Mouse (Mus musculus) intestine, postnatal 0 days (tissue): ENCODE results near the gene Gm38655. TPM values are rescaled to one million over a fixed set of nuclear protein-coding genes. Genes with fewer than 3 reads are reported as not detected.

Experiments
- ATAC-seq: fragments of 200-750 bp; cut with Nextera tagmentation; 2 replicates; pipeline ENCODE4 v1.8.0; 2017; ENCODE audit warnings: mild to moderate bottlenecking, moderate TSS enrichment, moderate library complexity
- H3K27ac ChIP-seq: fragments of 300-500 bp; sonication (generic); 2 replicates; pipeline ENCODE4 v1.5.1; 2014; ENCODE audit warnings: mild to moderate bottlenecking, low read depth, low read length, moderate library complexity
- H3K27me3 ChIP-seq: fragments of 300-500 bp; sonication (generic); replicated peaks from 2 replicates; pipeline ENCODE4 v1.6.1; 2014; ENCODE audit warnings: low read length, mixed read lengths; ENCODE audit not compliant: control insufficient read depth, insufficient read depth
- H3K36me3 ChIP-seq: fragments of 300-500 bp; sonication (generic); 2 replicates; pipeline ENCODE4 v1.6.1; 2014; ENCODE audit warnings: mild to moderate bottlenecking, moderate library complexity; ENCODE audit not compliant: control insufficient read depth, insufficient read depth
- H3K4me1 ChIP-seq: fragments of 300-500 bp; sonication (generic); replicated peaks from 2 replicates; pipeline ENCODE4 v1.6.1; 2014; ENCODE audit warnings: antibody characterized with exemption, low read length, mixed read lengths; ENCODE audit not compliant: control insufficient read depth, insufficient read depth
- H3K4me2 ChIP-seq: fragments of 300-500 bp; sonication (generic); replicated peaks from 2 replicates; pipeline ENCODE4 v1.6.1; 2014; ENCODE audit warnings: low read depth, mild to moderate bottlenecking, moderate library complexity
- H3K4me3 ChIP-seq: fragments of 300-500 bp; sonication (generic); 2 replicates; pipeline ENCODE4 v1.5.1; 2014; ENCODE audit warnings: low read depth, low read length
- H3K9ac ChIP-seq: fragments of 300-500 bp; sonication (generic); 2 replicates; pipeline ENCODE4 v1.6.1; 2014; ENCODE audit warnings: mild to moderate bottlenecking, low read depth, low read length
- H3K9me3 ChIP-seq: fragments of 300-500 bp; sonication (generic); 2 replicates; pipeline ENCODE4 v1.6.1; 2016; ENCODE audit warnings: mixed run types; ENCODE audit not compliant: control insufficient read depth
- CTCF ChIP-seq: sonication (generic); IDR thresholded peaks from 2 replicates; pipeline ENCODE4 v1.5.1; 2016; ENCODE audit warnings: low read depth, mild to moderate bottlenecking, control low read depth, antibody characterized with exemption, moderate library complexity
- WGBS: fragments of 180-500 bp; shearing (Covaris S2); extraction: QIAGEN DNeasy Blood & Tissue Kit; methylation state at CpG from one replicate; pipeline ENCODE4 v1.1.7; 2014; 5-methylcytosine and 5-hydroxymethylcytosine counted together
- polyA plus RNA-seq: library from polyadenylated mRNA; unstranded; fragments of >200 nt; fragmentation: Nextera tagmentation; extraction: Ambion mirVana; gene quantifications from 2 replicates; pipeline ENCODE4 v1.2.1, GENCODE M21; 2015

Gm38655 gene
- polyA plus RNA-seq, 1 experiment from 2014 or later, result 0.30 TPM

DNA sequence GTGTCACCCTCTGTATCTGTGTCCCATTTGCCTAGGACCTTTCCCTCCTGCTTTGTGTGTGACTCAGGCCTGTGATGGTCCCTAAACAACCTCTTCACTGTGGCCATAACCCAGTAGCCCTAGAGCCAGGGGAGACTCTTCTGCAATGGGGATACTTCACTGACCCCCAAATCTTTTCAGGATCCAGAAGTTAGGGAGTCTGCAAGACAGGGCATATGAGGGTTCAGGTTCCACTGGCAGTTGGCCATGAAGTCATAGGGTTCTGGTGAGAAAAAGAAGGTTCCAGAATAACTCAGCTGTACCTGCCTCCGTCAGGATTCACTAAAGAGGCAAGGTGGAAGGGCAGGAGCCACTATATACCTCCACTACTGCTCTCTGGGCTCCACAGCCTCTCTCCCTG, 13.1 kb downstream of the Gm38655 start, which contains the start of gene Ccdc154:
Gene Ccdc154 (plus strand): TSS at position 301 of the 400 bp plus-strand sequence.
- no peak for ATAC-seq
- Histone ChIP-seq H3K36me3 (peaks cover 44% of the 10 kb centered on the region), H3K9me3 (no peaks in the 10 kb centered on the region), H3K27ac (no peak within 1 kb of the TSS), H3K9ac (no peak within 1 kb of the TSS), H3K27me3 (no peaks in the 10 kb centered on the region), H3K4me2 (no peak within 1 kb of the TSS), H3K4me3 (no peak within 1 kb of the TSS), H3K4me1 (no peaks in the 10 kb centered on the region)
- no peak for TF ChIP-seq CTCF
- WGBS, result 82% methylated on average over 1 of the region's 1 CpGs

DNA sequence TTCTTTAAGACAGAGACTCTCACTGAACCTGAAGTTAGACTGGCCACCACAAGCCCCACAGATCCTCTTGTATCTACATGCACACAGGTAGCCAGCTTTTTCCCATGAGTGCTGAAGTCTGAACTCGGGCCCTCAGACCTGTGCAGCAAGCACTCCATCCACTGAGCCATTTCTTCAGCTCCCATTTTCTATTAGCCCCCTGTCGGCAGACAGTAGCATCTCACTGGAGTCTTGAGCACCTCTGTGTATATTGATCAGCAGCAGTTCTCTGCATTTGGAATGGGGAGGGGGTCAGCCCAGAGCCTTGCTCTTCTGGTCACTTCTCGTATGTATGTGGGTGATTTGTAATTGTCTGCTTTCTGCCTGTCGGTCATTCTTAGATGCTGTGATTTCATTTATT, 35.3 kb downstream of the Gm38655 start:
- Histone ChIP-seq H3K27me3 (no peaks in the 10 kb centered on the region), H3K9me3 (no peaks in the 10 kb centered on the region), H3K4me3 (no peak overlapping the region), H3K4me2 (no peak overlapping the region), H3K9ac (no peak overlapping the region), H3K27ac (no peak overlapping the region), H3K4me1 (no peaks in the 10 kb centered on the region), H3K36me3 (peaks cover 9% of the 10 kb centered on the region; the same call in 1 of the 2 replicates)
- WGBS, result 61% methylated on average over 4 of the region's 4 CpGs
- ATAC-seq, result no peak
- TF ChIP-seq CTCF, result peak; percentile 62

DNA sequence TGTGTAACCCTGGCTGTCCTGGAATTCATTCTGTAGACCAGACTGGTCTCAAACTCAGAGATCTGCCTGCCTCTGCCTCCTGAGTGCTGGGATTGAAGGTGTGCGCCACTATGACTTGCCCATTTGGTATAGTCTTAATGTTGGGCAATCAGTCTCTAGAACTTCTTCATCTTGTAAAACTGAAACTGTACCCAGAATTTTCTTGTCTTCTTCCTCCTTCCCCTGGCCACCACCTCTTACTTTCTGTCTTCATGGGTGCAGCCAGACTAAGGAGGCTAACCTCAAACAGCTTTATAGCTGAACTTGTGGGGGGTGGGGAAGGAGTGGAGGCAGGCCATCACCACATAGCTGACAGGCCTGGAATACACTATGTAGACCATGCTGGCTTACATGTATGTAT, 36.5 kb downstream of the Gm38655 start:
- Histone ChIP-seq H3K36me3 (0 out of 2 replicates have a peak, but pooled peaks cover 2% of the 10 kb centered on the region), H3K9ac (no peak overlapping the region), H3K27me3 (no peaks in the 10 kb centered on the region), H3K4me3 (no peak overlapping the region), H3K27ac (no peak overlapping the region), H3K4me2 (no peak overlapping the region), H3K4me1 (peaks cover 2% of the 10 kb centered on the region; the same call in 1 of the 2 replicates), H3K9me3 (no peaks in the 10 kb centered on the region)
- no peak for TF ChIP-seq CTCF
- no peak for ATAC-seq
- 90% methylated on average over 1 of the region's 1 CpGs for WGBS

DNA sequence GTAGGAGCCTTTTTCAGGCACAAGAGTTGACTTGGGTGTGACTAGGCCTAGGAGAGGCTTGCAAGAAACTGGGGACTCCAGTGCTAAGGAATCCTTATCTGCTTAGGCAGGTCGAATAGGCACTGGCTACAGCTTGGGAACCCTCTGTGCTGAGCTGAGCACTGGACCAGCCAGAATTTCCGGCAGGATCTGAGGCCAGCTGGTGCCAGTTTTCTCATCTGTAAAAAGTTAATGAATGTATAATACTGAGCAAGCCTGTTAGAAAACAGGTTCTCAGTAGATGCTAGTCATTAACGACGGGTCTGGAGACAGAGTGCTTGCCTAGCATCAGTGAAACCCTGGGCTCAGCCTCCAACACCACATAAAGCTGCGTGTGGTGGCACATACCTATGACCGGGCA, 39.6 kb downstream of the Gm38655 start:
- no peak for ATAC-seq
- WGBS, result 88% methylated on average over 6 of the region's 6 CpGs
- H3K4me1 ChIP-seq, result peaks cover 2% of the 10 kb centered on the region; the same call in 1 of the 2 replicates
- H3K4me3 ChIP-seq, result no peak overlapping the region
- no peaks in the 10 kb centered on the region for H3K9me3 ChIP-seq
- no peaks in the 10 kb centered on the region for H3K36me3 ChIP-seq
- H3K9ac ChIP-seq, result no peak overlapping the region
- H3K4me2 ChIP-seq, result no peak overlapping the region
- H3K27me3 ChIP-seq, result no peaks in the 10 kb centered on the region
- H3K27ac ChIP-seq, result no peak overlapping the region
- TF ChIP-seq CTCF, result no peak

DNA sequence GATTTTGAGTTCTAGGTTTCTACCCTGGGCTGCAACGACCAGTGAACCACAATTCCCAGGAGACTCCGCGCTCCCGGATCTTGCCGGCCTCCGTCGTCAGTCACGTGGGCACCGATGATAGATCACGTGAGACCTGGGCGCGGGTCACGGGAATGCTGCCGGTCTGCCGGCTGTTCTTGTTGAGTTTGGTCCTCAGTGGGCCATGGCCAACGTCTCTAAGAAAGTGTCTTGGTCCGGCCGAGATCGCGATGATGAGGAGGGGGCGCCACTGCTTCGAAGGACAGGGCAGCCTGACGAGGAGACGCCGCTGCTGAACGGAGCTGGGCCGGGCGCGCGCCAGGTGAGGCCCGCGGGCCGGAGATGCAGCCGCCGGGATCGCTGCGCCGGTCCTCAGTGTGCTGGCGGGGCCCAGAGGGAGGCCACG, 42.0 kb downstream of the Gm38655 start, which contains the start of gene Clcn7:
Gene Clcn7 (plus strand): TSS at position 117 of the 424 bp plus-strand sequence.
- Histone ChIP-seq H3K9me3 (no peaks in the 10 kb centered on the region), H3K27me3 (no peaks in the 10 kb centered on the region), H3K9ac (peak within 1 kb of the TSS; percentile 82), H3K27ac (peak within 1 kb of the TSS; percentile 54; the same call in 1 of the 2 replicates), H3K36me3 (no peaks in the 10 kb centered on the region), H3K4me1 (peaks cover 2% of the 10 kb centered on the region; the same call in 1 of the 2 replicates), H3K4me3 (peak within 1 kb of the TSS; percentile 86), H3K4me2 (peak within 1 kb of the TSS; percentile 77)
- 0 out of 2 replicates have a peak, but pooled peaks have one; percentile 10 for TF ChIP-seq CTCF
- WGBS, result under 1% methylated on average over 40 of the region's 40 CpGs
- ATAC-seq, result peak; percentile 89

DNA sequence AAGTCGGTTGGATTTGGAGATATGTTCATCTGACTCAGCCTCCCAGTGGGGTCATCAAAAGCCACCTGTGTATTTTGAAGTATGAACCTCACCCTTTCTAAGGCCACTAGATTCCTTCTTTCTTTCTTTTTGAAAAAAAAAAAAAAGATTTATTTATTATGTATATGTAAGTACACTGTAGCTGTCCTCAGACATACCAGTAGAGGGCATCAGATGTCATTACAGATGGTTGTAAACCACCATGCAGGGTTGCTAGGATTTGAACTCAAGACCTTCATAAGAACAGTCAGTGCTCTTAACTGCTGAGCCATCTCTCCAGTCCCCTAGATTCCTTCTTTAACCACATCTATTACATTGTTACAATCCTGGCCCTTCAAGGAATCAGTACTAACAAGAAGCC, 45.2 kb downstream of the Gm38655 start:
- 74% methylated on average over 1 of the region's 1 CpGs for WGBS
- Histone ChIP-seq H3K27me3 (no peaks in the 10 kb centered on the region), H3K4me1 (peaks cover 2% of the 10 kb centered on the region; the same call in 1 of the 2 replicates), H3K27ac (no peak overlapping the region), H3K36me3 (no peaks in the 10 kb centered on the region), H3K9ac (no peak overlapping the region), H3K4me3 (no peak overlapping the region), H3K9me3 (no peaks in the 10 kb centered on the region), H3K4me2 (no peak overlapping the region)
- ATAC-seq, result no peak
- peak; percentile 43 for TF ChIP-seq CTCF

DNA sequence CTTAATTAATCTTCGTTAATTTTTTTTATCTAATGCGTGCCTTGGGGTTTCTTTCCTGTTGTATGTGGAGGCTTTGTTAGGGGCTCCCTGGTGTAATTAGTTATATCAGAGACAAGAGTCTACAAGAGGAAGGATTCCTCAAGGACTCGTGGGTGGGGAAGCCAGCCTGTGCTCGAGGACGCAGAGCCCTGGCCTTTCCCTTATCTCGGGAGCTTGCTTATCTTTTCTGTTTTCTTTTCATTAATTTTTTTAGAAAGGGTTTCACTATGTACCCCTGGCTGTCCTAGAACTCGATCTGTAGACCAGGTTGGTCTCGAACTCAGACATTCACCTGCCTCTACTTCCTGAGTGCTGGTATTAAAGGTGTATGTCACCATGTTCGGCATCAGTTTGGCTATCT, 47.6 kb downstream of the Gm38655 start:
- no peak for TF ChIP-seq CTCF
- ATAC-seq, result no peak
- no peak overlapping the region for H3K27ac ChIP-seq
- no peaks in the 10 kb centered on the region for H3K4me1 ChIP-seq
- no peak overlapping the region for H3K4me2 ChIP-seq
- whole genome bisulfite sequencing, result 49% methylated on average over 9 of the region's 9 CpGs
- H3K9ac ChIP-seq, result no peak overlapping the region
- H3K4me3 ChIP-seq, result no peak overlapping the region
- H3K9me3 ChIP-seq, result no peaks in the 10 kb centered on the region
- no peaks in the 10 kb centered on the region for H3K36me3 ChIP-seq
- no peaks in the 10 kb centered on the region for H3K27me3 ChIP-seq
